Mouse (Mus musculus): ENCODE data around the gene Tgm4. TPM values are rescaled to one million over a fixed set of nuclear protein-coding genes. Genes with fewer than 3 reads are reported as not detected.

Tgm4 gene
- total RNA-seq, 1 experiment = 0.22 TPM

DNA sequence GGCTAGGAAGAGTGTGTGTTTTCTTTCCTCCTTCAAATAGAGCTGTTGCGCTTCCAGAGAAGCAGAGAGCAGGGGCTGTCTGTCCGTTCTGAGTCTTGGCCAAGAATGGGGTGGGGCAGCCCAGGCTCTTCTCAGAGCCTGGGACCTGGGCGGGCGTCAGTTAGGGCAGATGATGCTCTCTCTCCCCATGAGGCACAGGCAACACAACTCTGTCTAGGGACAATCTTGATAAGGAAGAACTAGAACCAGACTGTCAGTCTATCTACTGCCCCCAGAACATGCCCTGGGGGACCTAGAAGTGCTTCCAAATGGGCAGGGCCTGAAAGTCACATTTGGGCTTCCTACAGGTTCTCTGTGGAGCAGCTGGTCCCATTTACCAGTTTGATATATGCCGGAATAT lies 44.6 kb downstream of the Tgm4 start:
- TF ChIP-seq MAFK (IDR thresholded peaks at IDR 0.05; ENCODE audit: insufficient read depth, low read depth, low read length) (no peak), ZNF384 (IDR thresholded peaks at IDR 0.05; ENCODE audit: low read depth, low read length) (no peak), HCFC1 (IDR thresholded peaks at IDR 0.05; ENCODE audit: borderline replicate concordance, insufficient read depth, low read length) (no peak), ZC3H11A (IDR thresholded peaks at IDR 0.05; ENCODE audit: borderline replicate concordance, low read depth, low read length) (no peak), CHD2 (IDR thresholded peaks at IDR 0.05; ENCODE audit: low read depth, low read length) (no peak)
- Histone ChIP-seq H3K4me3 (ENCODE audit: insufficient read depth in 1 of 2, low read depth in 1 of 2, low read length in 2 of 2, poor library complexity in 1 of 2, severe bottlenecking in 1 of 2) (no peak overlapping the region), H3K36me3 (ENCODE audit: control insufficient read depth, insufficient read depth, low read length, poor library complexity, severe bottlenecking) (peaks cover 35% of the 10 kb centered on the region), H3K27ac (ENCODE audit: insufficient read depth, low read depth, low read length, poor library complexity, severe bottlenecking) (no peak overlapping the region), H3K9me3 (ENCODE audit: control insufficient read depth, insufficient read depth, low read depth, low read length) (no peaks in the 10 kb centered on the region), H3K4me1 (ENCODE audit: control insufficient read depth in 2 of 2, insufficient read depth in 2 of 2, low read length in 2 of 2, poor library complexity in 1 of 2) (no peaks in the 10 kb centered on the region), H3K9ac (ENCODE audit: insufficient read depth, low read depth, low read length, poor library complexity, severe bottlenecking) (no peak overlapping the region)
- no peak for DNase-seq (ENCODE audit: low read depth, low spot score)
- in situ Hi-C loops (cut with MboI; ENCODE audit: low sequenced_read_pairs in 2 of 2, unreplicated experiment in 2 of 2) = no loop called here

DNA sequence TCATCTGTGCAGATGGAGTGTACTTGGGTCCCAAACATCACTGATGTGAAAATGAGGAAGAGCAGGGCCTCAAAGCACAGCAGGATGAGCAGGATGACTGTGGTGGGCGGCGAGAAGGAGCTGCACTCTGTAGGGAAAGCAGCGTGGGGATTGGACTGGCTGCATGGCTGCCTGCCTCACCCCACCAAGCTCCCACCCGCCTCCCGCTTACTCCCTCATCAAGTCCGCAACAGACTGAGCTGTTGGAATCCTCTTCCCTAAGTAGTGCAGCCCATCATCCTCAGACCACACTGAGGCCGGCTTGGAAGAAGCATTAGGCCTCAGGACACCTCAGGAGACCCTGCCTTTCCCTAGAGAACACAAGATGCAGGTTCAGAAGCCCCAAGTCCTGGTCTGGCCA lies 45.8 kb downstream of the Tgm4 start:
- Histone ChIP-seq H3K36me3 (ENCODE audit: control insufficient read depth, insufficient read depth, low read length, poor library complexity, severe bottlenecking) (peaks cover 42% of the 10 kb centered on the region), H3K4me3 (ENCODE audit: insufficient read depth in 1 of 2, low read depth in 1 of 2, low read length in 2 of 2, poor library complexity in 1 of 2, severe bottlenecking in 1 of 2) (no peak overlapping the region), H3K4me1 (ENCODE audit: control insufficient read depth in 2 of 2, insufficient read depth in 2 of 2, low read length in 2 of 2, poor library complexity in 1 of 2) (no peaks in the 10 kb centered on the region), H3K9ac (ENCODE audit: insufficient read depth, low read depth, low read length, poor library complexity, severe bottlenecking) (no peak overlapping the region), H3K9me3 (ENCODE audit: control insufficient read depth, insufficient read depth, low read depth, low read length) (no peaks in the 10 kb centered on the region), H3K27ac (ENCODE audit: insufficient read depth, low read depth, low read length, poor library complexity, severe bottlenecking) (no peak overlapping the region)
- no peak for DNase-seq (ENCODE audit: low read depth, low spot score)
- TF ChIP-seq MAFK (IDR thresholded peaks at IDR 0.05; ENCODE audit: insufficient read depth, low read depth, low read length) (no peak), CHD2 (IDR thresholded peaks at IDR 0.05; ENCODE audit: low read depth, low read length) (no peak), HCFC1 (IDR thresholded peaks at IDR 0.05; ENCODE audit: borderline replicate concordance, insufficient read depth, low read length) (no peak), ZC3H11A (IDR thresholded peaks at IDR 0.05; ENCODE audit: borderline replicate concordance, low read depth, low read length) (no peak), ZNF384 (IDR thresholded peaks at IDR 0.05; ENCODE audit: low read depth, low read length) (no peak)
- in situ Hi-C loops (cut with MboI; ENCODE audit: low sequenced_read_pairs in 2 of 2, unreplicated experiment in 2 of 2) = no loop called here

DNA sequence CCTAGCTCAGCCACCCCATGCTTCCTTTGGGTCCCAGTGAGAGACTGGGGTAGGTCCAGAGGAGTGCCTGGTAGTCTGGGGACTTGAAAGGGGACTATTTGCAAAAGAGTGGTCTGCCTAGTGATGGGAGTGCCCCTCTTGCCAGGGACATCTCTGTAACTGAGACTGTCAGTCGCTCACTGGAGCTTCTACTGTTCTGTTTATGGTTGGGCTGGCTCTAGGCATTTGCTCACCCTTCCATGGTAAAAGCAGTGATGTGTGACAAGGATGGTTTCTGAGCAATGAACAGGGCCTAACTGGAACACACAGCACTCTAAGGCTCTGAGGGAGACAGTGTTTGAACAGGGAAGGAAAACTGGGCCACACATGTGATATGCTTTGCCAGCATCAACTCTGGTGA lies 46.3 kb downstream of the Tgm4 start:
- no peak for DNase-seq (ENCODE audit: low read depth, low spot score)
- Histone ChIP-seq H3K9ac (ENCODE audit: insufficient read depth, low read depth, low read length, poor library complexity, severe bottlenecking) (no peak overlapping the region), H3K4me1 (ENCODE audit: control insufficient read depth in 2 of 2, insufficient read depth in 2 of 2, low read length in 2 of 2, poor library complexity in 1 of 2) (no peaks in the 10 kb centered on the region), H3K9me3 (ENCODE audit: control insufficient read depth, insufficient read depth, low read depth, low read length) (no peaks in the 10 kb centered on the region), H3K27ac (ENCODE audit: insufficient read depth, low read depth, low read length, poor library complexity, severe bottlenecking) (no peak overlapping the region), H3K36me3 (ENCODE audit: control insufficient read depth, insufficient read depth, low read length, poor library complexity, severe bottlenecking) (peaks cover 42% of the 10 kb centered on the region), H3K4me3 (ENCODE audit: insufficient read depth in 1 of 2, low read depth in 1 of 2, low read length in 2 of 2, poor library complexity in 1 of 2, severe bottlenecking in 1 of 2) (no peak overlapping the region)
- in situ Hi-C loops (cut with MboI; ENCODE audit: low sequenced_read_pairs in 2 of 2, unreplicated experiment in 2 of 2) = no loop called here
- TF ChIP-seq ZNF384 (IDR thresholded peaks at IDR 0.05; ENCODE audit: low read depth, low read length) = no peak
- no peak for TF ChIP-seq CHD2 (IDR thresholded peaks at IDR 0.05; ENCODE audit: low read depth, low read length)
- no peak for TF ChIP-seq MAFK (IDR thresholded peaks at IDR 0.05; ENCODE audit: insufficient read depth, low read depth, low read length)
- no peak for TF ChIP-seq ZC3H11A (IDR thresholded peaks at IDR 0.05; ENCODE audit: borderline replicate concordance, low read depth, low read length)
- TF ChIP-seq HCFC1 (IDR thresholded peaks at IDR 0.05; ENCODE audit: borderline replicate concordance, insufficient read depth, low read length) = no peak

- no peak overlapping the region for H3K9ac ChIP-seq (ENCODE audit: insufficient read depth, low read depth, low read length, poor library complexity, severe bottlenecking)
- no peak for DNase-seq (ENCODE audit: low read depth, low spot score)
- TF ChIP-seq ZNF384 (IDR thresholded peaks at IDR 0.05; ENCODE audit: low read depth, low read length) (no peak), CHD2 (IDR thresholded peaks at IDR 0.05; ENCODE audit: low read depth, low read length) (no peak), HCFC1 (IDR thresholded peaks at IDR 0.05; ENCODE audit: borderline replicate concordance, insufficient read depth, low read length) (no peak), ZC3H11A (IDR thresholded peaks at IDR 0.05; ENCODE audit: borderline replicate concordance, low read depth, low read length) (no peak), MAFK (IDR thresholded peaks at IDR 0.05; ENCODE audit: insufficient read depth, low read depth, low read length) (no peak)
- H3K36me3 ChIP-seq (ENCODE audit: control insufficient read depth, insufficient read depth, low read length, poor library complexity, severe bottlenecking) = peaks cover 40% of the 10 kb centered on the region
- no peak overlapping the region for H3K4me3 ChIP-seq (ENCODE audit: insufficient read depth in 1 of 2, low read depth in 1 of 2, low read length in 2 of 2, poor library complexity in 1 of 2, severe bottlenecking in 1 of 2)
- no peak overlapping the region for H3K27ac ChIP-seq (ENCODE audit: insufficient read depth, low read depth, low read length, poor library complexity, severe bottlenecking)
- in situ Hi-C loops (cut with MboI; ENCODE audit: low sequenced_read_pairs in 2 of 2, unreplicated experiment in 2 of 2) = no loop called here
- no peaks in the 10 kb centered on the region for H3K4me1 ChIP-seq (ENCODE audit: control insufficient read depth in 2 of 2, insufficient read depth in 2 of 2, low read length in 2 of 2, poor library complexity in 1 of 2)
- no peaks in the 10 kb centered on the region for H3K9me3 ChIP-seq (ENCODE audit: control insufficient read depth, insufficient read depth, low read depth, low read length)
Measured at GRCm38 (mm10) chr9:123085373-123085772, 50.8 kb downstream of the Tgm4 start.

DNA sequence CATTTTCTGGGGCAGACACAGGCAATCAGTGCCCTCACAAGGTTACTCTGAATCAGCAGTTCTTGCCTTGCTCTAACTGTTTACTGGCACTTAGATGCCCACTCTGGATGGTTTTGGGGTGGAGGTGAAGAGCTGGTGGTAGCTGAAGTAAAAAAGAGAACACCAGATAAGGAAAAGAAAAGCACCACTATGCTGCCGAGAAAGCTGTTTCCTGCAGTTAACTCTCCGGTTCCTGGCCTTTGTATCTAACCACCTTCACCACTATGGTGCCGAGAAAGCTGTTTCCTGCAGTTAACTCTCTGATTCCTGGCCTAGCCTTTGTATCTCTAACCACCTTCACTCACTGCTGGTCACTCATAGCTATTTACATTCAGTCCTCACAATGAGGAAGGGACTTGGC lies 53.0 kb downstream of the Tgm4 start:
- Histone ChIP-seq H3K4me3 (ENCODE audit: insufficient read depth in 1 of 2, low read depth in 1 of 2, low read length in 2 of 2, poor library complexity in 1 of 2, severe bottlenecking in 1 of 2) (no peak overlapping the region), H3K9ac (ENCODE audit: insufficient read depth, low read depth, low read length, poor library complexity, severe bottlenecking) (no peak overlapping the region), H3K27ac (ENCODE audit: insufficient read depth, low read depth, low read length, poor library complexity, severe bottlenecking) (no peak overlapping the region), H3K4me1 (ENCODE audit: control insufficient read depth in 2 of 2, insufficient read depth in 2 of 2, low read length in 2 of 2, poor library complexity in 1 of 2) (no peaks in the 10 kb centered on the region), H3K9me3 (ENCODE audit: control insufficient read depth, insufficient read depth, low read depth, low read length) (no peaks in the 10 kb centered on the region), H3K36me3 (ENCODE audit: control insufficient read depth, insufficient read depth, low read length, poor library complexity, severe bottlenecking) (peaks cover 43% of the 10 kb centered on the region)
- no peak for DNase-seq (ENCODE audit: low read depth, low spot score)
- TF ChIP-seq ZC3H11A (IDR thresholded peaks at IDR 0.05; ENCODE audit: borderline replicate concordance, low read depth, low read length) = no peak
- in situ Hi-C loops (cut with MboI; ENCODE audit: low sequenced_read_pairs in 2 of 2, unreplicated experiment in 2 of 2) = no loop called here
